Mouse (Mus musculus) B cell, adult 2 months (primary cell): ENCODE measurements at regions not wholly inside any gene's neighbourhood (a gene's known extent, or its start where the extent isn't known, plus 50 kb on each side); places are given as distances from the start of the nearest gene placed in this dataset.

Experiments
- DNase-seq, 2 experiments: peaks; one replicate each; pipeline ENCODE4 v3.0.0; 2022

DNA sequence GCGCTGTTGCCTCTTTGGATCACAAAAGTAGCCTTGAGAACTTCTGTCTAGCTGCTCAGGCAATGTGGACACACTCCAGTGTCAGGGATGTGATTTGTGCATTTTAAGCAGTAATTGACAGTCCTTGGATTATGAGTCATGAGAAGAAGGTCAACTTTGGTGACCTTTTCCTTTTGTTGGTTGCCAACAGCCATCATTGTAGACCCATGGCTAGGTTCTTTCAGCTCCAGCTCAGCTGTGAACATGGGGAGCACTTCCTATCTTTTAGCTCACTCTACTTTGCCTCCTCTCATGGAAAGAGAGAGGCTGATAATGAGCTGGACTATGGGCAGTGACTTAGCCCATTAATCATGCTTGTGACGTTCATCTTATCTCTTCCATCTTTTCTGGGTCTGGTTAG lies 602.8 kb downstream of the Ets1 start:
- DNase-seq = no peak

DNA sequence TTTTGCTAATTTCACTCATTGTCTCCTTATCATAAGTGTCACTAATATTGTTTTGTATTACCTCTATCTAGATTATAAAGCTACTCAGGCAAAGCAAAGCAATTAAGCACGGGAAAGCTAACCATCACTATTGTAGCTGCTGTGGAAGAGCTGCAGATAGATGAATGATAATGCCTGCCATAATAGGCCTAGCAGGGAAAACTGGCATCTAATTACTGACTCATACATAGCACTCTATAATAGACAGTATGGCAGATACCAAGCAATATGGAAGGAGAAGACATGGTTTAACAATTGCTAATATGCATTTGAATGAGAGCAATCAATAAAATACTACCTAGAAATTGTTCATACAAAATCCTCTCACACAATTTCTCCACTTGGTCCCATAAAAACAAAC lies 604.5 kb downstream of the Ets1 start:
- no peak for DNase-seq

DNA sequence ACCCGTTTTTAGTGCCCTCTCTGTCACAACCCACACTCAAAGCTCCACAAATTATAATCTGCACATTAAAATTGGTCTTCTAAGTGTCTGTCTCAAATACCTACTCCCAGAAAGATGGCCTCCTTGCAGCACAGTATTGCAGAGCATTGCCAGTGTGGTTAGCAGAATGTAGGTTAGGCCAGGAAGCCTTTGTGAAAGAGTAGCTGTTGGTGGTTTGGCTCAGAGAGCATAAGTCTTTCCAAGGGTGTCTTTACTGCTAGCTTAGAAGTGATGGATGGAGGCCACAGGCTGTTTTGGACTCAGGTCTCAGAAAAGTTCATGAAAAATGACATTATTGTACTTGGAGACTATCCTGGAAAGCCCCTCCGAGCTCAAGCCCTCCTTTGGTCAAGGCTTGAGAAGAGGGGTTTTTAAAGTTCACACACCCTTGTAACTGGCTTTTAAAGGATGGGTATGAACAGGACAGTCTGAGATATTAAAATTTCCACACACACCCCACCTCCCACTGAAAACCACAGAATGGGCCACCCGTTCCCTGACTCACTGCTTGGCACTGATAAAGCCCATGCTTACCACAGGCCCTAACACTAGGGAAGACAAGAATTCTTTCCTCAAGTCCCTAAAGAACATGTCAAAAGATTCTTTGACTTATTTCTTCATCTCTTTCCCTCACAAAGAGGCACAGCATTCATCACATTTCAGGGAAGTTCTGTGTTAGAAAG lies 605.1 kb downstream of the Ets1 start:
- DNase-seq = no peak

DNA sequence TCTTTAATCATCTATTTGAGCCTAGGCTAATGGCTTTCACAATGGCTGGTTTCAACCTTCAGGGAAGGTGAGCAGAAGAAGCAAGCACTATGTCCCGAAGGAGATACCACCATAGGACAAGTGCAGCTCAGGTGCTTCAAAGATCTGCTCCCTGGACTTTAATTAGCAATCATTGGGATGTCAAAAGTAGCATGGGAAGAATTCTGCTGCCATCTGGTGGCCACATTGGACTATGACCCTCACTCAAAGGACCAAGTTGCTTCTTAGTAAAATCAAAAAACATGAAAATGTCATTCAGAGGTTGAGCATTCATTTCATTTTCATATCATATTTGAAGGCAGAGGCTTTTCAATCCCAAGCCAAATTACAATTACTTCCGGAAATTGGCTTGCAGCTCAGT lies 610.9 kb downstream of the Ets1 start:
- peak; percentile 61 for DNase-seq

DNA sequence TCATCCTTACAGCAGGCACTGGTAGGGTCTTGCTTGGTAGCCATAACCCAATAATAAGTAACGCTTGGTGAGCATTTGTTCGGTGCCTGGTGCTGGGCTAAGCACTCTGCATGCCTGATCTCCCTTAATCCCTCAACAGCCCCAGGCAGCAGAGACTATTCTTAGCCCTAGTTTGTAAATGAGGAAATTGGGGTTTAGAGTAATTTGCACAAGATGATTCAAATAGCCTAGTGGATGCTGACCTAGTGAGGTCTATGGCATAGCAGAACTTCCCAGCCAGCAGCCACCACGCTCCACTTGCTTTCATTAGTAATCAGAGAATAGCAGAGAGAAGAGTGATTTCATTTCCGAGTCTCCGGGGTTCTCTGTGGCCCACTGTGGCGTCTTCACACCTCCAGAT lies 622.2 kb downstream of the Ets1 start:
- no peak for DNase-seq

DNA sequence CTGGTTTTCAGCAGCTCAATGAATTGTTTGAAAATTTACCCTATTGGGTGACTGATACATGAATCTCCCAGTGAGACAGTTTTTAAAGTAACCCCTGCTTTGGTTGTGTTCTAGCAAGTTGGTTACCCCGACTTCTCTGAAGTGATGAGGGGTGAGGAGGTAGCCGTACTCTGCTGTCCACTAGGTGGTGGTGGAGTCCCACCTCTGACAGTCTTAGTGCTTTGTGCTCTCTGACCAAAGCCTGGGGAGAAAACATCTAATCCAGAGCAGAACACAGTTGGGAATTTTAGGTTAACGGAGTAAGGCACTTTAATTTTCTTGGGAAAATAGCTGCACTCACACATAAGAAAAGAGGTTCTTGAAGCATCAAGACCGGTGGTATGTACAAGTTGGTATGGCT lies 624.1 kb downstream of the Ets1 start:
- DNase-seq = peak; percentile 74

DNA sequence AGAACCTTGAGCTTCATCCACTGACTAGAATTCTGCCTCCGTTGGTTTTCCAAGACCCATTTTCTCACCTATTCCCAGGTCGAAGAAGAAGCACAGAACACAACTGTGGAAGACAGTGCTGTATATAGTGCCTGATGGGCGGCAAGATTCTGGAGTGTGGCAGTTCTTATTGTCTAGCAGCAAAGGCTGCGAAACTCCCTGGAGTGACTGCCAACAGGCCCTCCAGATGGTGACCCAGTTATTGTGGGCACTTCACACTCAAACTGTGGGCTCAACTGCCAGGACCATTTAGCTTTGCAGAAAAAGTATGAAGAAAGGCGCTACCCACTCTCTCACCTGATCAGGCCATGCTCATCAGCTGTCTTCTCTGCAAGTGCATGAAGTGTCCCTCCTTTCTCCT lies 653.4 kb downstream of the Ets1 start:
- DNase-seq = no peak

DNA sequence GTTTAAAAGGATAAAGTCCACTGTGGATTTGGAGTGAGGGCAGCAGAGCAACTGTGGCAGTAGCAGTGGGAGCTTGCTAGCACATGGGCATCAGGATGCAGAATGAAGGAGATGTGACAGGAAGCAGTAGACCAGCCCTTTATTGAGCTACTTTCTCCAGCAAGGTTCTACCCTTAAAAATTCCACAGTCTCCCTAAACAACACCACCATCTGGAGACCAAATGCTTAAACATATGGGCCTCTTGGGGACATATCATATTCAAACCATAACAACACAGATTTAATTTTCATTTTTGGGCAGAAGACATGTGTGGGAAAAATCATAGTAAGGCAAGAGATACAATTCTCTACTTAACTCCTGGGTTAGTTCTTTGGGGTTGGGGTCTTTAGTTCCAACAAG lies 656.1 kb downstream of the Ets1 start:
- DNase-seq = no peak

DNA sequence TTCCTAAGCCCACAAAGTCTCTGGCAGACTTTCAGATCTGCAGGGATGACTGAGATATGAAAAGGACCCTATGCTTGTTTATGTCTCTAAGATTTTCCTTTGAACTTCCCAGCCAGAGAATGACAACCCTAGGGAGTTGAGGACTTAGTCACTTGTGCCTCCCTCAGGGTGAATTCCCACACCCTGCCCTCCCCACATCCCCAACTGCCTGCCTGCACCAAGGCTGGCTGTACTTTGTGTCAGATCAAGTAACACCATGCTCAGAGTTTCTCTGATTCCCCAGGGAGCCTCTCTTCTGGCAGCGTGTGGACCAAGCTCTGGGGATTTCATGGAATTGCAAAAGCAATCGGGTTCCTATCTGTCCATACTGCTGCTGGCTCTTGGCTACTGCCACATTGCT lies 659.9 kb downstream of the Ets1 start:
- DNase-seq = no peak

DNA sequence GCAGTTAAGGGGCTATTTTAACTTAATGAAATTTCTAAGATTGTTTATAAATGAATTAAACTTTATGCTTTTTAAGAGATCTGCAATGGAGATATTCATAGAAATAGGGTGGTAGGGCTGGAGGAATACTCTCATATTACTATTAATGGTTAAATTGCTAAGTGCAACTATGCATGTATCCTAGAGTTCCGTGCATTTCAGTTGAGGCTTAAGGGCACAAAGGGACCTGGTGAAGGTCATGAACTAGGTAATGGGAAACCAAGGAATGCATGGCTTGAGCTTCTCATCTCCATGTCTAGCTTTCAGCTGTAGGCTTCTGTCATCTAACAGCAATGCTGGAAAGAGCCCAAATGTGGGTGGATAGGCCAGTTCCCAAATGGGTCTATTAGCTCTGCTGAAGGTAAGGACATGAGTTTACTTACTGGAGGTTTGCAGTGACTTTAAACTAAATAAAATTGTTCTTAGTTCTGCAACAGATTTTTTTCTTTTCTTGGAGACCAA lies 683.6 kb downstream of the Ets1 start:
- DNase-seq = no peak

DNA sequence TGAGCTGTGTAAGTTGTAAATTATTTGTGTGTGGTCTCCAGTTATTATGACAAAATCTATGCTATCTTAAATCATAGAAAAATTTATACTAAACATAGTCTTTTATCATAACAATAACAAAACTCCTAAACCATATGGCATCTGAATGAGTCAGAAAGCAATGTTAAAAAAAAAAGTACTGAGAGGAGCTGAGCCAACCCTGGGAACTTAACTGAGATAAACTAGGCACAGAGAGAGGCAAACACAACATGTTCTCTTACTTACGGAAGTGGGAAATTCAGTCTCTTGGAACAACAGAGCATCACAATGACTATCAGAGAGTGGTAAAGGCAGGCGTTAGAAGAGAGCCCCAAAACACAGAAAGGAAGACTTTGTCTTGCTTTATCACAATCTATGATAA lies 691.7 kb downstream of the Ets1 start:
- DNase-seq = no peak

DNA sequence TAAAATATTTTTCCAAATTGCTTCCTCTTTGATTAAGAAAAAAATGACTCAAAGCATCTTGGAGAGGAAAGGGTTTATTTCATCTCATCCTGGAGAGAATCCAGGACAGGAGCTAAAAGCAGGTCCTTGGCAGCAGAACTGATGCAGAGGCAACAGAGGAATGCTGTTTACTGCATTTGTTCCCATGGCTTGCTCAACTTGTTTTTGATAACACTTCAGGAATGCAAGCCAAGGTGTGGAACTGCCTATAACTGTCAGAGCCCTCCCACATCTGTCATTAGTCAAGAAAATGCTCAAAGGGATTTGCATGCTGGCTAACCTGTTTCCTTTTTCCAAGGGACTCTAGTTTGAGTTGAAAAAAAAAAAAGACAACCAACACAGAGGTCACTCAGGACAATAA lies 714.2 kb downstream of the Ets1 start:
- DNase-seq = no peak

DNA sequence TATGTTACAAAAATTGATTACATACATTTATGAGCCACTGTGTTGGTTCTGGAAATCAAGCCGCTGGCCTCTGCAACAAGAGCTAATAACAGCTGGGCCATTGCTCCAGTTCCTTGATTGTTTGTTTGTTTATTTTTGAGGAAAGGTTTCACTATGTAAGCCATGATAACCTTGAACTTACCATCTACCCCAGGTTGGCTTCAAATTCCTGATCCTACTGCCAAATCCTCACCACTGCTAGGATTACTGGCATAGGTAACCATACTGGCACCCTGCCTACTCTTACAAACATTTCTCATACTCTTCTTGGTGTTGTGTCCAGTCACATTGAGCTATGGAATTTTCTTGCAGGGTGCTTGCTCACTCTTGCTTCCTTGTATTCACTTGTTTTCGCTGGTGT lies 720.6 kb downstream of the Ets1 start:
- no peak for DNase-seq

DNA sequence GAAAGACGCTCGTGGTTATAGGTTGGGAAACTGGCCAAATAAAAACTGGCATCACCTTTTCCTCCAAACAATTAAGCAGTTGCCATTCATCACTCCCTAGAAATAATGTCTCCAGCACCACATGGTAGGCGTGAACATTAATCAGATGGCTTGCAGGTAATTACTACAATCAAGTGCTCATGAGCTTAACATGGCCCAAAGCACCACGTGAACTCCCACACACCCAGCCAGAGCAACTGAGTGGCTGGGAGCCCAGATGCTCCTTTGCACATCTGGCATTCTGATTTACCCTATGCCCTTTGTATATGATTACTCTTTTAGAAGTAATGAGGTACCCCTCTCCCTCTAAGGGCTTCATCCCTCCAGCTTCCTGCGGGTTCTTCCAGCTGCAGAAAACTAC lies 724.9 kb downstream of the Ets1 start:
- DNase-seq = no peak

DNA sequence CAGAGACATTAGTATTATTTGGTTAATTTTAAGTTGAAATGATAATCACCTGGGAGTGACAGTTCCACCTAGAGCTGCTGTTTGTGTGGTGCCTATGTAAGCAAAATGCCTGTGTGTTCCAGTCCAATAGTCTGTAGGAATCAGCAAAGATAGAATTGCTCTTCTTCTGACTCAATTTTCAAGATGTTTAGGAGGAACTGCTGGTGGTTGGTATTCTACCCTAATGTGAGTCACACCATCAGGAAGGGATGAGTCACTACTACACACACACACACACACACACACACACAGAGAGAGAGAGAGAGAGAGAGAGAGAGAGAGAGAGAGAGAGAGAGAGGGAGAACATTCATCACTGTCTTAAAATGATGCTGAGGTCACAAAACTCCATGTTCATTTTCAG lies 753.1 kb downstream of the Ets1 start:
- no peak for DNase-seq

DNA sequence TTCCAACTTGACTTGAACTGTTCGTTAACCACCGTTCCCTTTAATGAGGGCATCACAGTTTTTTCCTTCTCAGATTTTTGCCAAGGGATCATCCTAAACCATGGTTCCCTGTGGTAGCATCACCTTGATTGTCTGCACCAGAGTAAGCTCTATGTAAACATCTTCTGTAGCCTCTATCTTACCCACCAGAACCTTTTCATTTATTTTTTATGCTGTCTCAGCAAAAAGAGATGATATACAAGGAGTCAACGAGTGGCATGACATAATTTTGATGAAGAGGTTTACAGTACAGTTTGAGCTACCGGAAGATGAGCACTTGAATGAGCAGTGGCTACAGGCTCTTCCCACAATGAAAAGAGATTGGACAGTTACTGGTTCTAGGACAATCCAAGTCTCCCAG lies 768.7 kb downstream of the Ets1 start:
- DNase-seq = no peak

DNA sequence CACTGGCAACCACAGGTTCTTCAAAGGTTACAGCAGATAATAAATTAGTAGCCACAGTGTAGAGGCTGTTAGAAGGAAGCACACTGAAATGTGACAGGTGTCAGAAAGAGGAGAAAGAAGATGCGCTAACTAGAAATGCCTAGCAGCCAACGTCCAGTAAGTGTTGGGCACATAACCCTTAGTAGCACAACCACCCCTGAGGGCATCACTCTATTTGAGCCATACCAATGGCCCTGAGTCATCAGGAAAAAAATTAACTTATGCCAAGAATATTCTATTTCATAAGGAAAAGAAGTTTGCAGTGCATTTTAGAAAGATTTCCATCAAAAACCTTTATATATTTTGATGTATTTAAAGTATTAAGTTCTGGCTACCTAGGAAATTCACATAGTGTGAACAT lies 771.5 kb downstream of the Ets1 start:
- DNase-seq = no peak

DNA sequence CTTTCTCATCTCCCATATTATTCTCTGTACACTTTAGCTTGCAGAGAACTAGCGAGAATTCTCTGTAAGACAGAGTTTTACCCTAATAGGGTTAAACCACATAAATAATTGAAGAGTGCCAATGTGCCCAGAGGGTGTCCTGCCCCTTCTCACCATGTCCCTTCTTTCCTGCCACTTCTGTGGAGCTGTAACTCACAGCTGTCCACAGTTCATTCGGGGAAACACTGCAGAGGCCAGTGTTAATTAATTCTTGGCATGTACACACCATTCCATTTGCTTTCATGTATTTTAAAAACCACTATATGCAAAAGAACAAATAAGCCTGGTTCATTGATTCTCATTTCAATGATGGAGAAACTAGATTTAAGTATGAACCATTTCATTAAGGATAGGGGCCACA lies 787.8 kb downstream of the Ets1 start:
- no peak for DNase-seq

DNA sequence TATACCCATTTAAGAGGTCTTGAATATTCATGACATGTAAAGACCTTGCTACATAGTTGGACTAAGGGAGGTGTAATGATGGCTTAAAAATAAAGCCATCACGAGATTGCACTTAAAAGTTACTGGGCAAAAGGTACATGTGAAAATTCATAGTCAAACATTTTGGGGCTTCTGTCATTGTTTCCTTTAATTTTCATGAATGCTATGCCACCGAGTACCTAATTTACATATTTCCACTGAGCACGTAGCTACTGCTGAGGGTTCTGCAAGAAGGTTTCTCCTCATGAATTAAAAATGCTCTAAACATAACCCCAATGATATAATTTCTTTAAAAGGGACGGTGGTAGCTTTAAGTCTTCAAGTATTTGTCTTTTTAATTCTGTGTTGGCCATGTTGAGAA lies 800.4 kb downstream of the Ets1 start:
- DNase-seq = no peak

DNA sequence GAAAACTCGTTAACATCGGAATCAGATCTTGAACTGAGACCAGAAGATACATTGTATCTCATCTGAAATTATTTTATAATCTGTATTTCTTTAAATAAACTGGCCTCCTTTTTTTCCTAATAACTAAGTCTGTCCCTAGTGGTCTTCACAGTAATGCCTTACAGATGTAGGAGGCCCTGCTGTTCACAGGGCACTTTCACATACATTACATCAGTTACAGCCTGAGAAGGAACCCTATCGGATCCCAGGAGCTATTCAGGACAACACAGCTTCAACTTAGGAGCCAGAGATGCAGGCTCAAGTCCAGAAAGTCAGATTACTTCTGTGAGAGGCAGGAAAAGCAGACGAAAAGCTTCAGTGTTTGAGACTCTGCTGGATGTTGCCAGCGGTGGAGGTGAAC lies 806.2 kb downstream of the Ets1 start:
- DNase-seq = no peak

DNA sequence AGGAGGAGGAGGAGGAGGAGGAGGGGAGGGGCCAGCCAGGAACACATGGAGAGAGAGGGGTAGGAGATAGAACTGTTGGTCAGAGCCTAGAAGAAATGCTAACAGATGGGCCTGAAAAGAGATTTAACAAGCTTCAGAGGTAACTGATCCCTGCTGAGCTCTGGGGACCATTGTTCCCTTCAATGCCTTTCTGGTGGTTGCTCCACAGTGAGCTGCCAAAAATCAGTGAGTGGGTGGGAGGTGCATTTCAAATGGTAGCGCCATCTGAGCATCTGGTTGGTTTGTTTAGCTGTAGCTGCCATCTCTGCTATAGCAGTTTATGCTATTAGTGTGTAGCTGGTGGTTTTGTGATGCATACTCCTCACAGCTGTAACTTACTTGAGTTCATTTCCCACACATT lies 809.9 kb downstream of the Ets1 start:
- DNase-seq = no peak

DNA sequence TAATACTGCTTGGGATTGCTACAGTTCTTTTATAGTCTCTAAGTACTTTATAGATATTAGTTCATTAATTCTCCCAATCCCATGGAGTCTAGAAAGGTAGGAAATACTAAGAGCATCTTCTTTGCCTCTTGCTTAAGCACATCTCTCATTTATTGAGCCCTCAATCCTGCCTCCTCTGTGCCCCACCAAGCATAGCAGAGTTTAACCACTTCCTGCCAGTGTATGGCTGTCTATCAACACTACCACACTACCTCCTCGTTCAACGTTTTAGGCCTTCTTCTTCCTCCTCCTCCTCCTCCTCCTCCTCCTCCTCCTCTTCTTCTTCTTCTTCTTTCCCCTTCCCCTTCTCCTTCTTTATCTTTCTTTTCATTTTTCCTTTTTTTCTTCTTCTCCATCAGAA lies 839.1 kb downstream of the Ets1 start:
- DNase-seq = peak; percentile 40 to 43

DNA sequence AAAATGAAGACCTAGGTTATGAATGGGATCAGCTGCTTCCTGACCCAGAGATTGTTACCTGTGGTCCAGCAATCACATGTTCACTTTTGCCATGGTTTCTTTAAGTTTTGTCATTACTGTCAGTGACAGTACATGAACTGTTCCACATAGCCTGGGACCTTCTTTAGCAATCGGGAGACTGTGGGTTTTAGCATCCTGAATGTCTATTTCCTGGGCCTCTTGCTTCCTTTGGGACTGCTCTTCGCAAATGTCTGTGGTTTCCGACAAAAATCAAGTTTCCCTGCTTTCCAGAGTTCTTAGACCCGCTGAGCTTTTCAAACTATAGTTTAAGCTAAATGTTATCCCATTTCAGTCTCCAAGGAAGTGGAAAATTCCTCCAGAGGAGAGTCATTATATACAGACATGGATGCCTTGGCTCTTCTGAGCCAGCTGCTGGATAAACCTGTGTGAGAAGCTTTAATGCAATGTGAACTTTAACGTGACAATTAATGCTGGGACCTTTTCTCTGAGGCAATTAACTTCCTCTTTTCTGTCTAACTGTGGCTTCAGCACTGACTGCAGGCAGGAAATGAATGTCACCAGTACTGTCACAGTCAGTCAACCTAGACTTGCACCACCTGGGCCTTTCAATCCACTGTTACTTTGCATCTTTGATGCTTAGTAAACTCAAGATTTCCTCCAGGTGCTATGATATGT lies 847.0 kb downstream of the Ets1 start:
- DNase-seq = peak; percentile 67 to 71

DNA sequence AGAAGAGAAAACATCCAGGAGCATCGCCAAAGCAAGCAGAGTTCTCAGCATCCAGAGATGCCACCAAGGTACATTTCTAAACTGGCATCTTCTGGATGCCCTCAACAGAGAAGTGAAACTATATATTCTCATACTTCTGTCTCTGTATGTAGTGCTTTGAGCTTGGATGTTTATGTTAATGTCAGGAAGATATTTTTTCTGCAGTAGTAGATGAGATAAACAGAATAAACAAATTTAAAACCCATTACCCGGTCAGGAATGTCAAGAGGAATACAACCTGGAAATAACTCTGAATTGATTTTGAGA lies 847.5 kb downstream of the Ets1 start:
- DNase-seq = no peak
